8 mouse cellular contexts compared by ENCODE assay signal in genomic region chr3:95818571-95819288, GRCm38 (mm10). TPM values are rescaled to one million over a fixed set of nuclear protein-coding genes. Genes with fewer than 3 reads are reported as not detected.
DNase-seq lines count a peak whose midpoint lies in the region; ATAC-seq and TF ChIP-seq lines count a peak whose summit lies in the region.

Gene Rprd2, minus strand, starts transcription at chr3:95818863.

- intact Hi-C loops in heart, postnatal 36 days (cut with DNase I): loop anchor here (2.0 kb wide), 1 partner anchor 36 kb away; the partner anchor contains the start of gene Prpf3

- peak within 1 kb of the TSS; percentile 70 to 87 for H3K4me3 ChIP-seq in ES-E14 (ENCODE audit: insufficient read depth in 1 of 2, low read depth in 1 of 2, low read length in 2 of 2, poor library complexity in 1 of 2, severe bottlenecking in 1 of 2)
- peak within 1 kb of the TSS; percentile 85 for H3K4me3 ChIP-seq in forebrain, embryonic 16.5 days (replicated peaks; ENCODE audit: low read length)
- H3K4me3 ChIP-seq in lung, embryonic 15.5 days: peak within 1 kb of the TSS; percentile 87

- peak within 1 kb of the TSS; percentile 96 for H3K9ac ChIP-seq in ES-E14 (ENCODE audit: insufficient read depth, low read depth, low read length, poor library complexity, severe bottlenecking)
- peak within 1 kb of the TSS; percentile 97 for H3K9ac ChIP-seq in forebrain, embryonic 16.5 days (replicated peaks; ENCODE audit: low read depth, low read length)
- peak within 1 kb of the TSS; percentile 97 for H3K9ac ChIP-seq in lung, embryonic 15.5 days

- under 1% methylated on average over 58 of the region's 60 CpGs for WGBS in forebrain, embryonic 16.5 days
- under 1% methylated on average over 54 of the region's 60 CpGs for WGBS in lung, embryonic 15.5 days

- H3K27me3 ChIP-seq in forebrain, embryonic 16.5 days (replicated peaks; ENCODE audit: control insufficient read depth, insufficient read depth, low read length): no peaks in the 10 kb centered on the region
- H3K27me3 ChIP-seq in lung, embryonic 15.5 days: no peaks in the 10 kb centered on the region

- peak within 1 kb of the TSS; percentile 97 for H3K27ac ChIP-seq in ES-E14 (ENCODE audit: insufficient read depth, low read depth, low read length, poor library complexity, severe bottlenecking)
- H3K27ac ChIP-seq in forebrain, embryonic 16.5 days (ENCODE audit: low read length): peak within 1 kb of the TSS; percentile 100
- peak within 1 kb of the TSS; percentile 100 for H3K27ac ChIP-seq in lung, embryonic 15.5 days

- peak within 1 kb of the TSS; percentile 58 for H3K4me2 ChIP-seq in forebrain, embryonic 16.5 days (ENCODE audit: low read length)
- H3K4me2 ChIP-seq in lung, embryonic 15.5 days: peak within 1 kb of the TSS; percentile 70

- H3K36me3 ChIP-seq in ES-E14 (ENCODE audit: control insufficient read depth, insufficient read depth, low read length, poor library complexity, severe bottlenecking): no peaks in the 10 kb centered on the region
- H3K36me3 ChIP-seq in forebrain, embryonic 16.5 days (ENCODE audit: control insufficient read depth, insufficient read depth): no peaks in the 10 kb centered on the region
- H3K36me3 ChIP-seq in lung, embryonic 15.5 days: no peaks in the 10 kb centered on the region

- H3K9me3 ChIP-seq in ES-E14 (ENCODE audit: control insufficient read depth, insufficient read depth, low read depth, low read length): no peaks in the 10 kb centered on the region
- H3K9me3 ChIP-seq in forebrain, embryonic 16.5 days (ENCODE audit: control insufficient read depth, low read length): no peaks in the 10 kb centered on the region
- H3K9me3 ChIP-seq in lung, embryonic 15.5 days: no peaks in the 10 kb centered on the region

- peak; percentile 48 for DNase-seq in ES-E14 (ENCODE audit: low read depth, low spot score)
- peak; percentile 83 for DNase-seq in cerebellum, adult 11-12 months
- DNase-seq in heart, postnatal 36 days: peak; percentile 80 to 87
- DNase-seq in layer of hippocampus, adult 8-10 months (ENCODE audit: low spot score in 2 of 2): peak; percentile 61 to 74
- DNase-seq in ovary, adult 18-20 months (ENCODE audit: low spot score): peak; percentile 74
- peak; percentile 71 for DNase-seq in thymus, postnatal 0 days (ENCODE audit: low spot score)

- in situ Hi-C loops in ES-E14 (cut with MboI; ENCODE audit: low sequenced_read_pairs in 2 of 2, unreplicated experiment in 2 of 2): no loop called here

- ATAC-seq in forebrain, embryonic 16.5 days: peak; percentile 58
- ATAC-seq in lung, embryonic 15.5 days (ENCODE audit: borderline replicate concordance, extremely low read depth, low FRiP score, low TSS enrichment): peak; percentile 55

- peaks cover 0 to 3% of the 10 kb centered on the region in 2 experiments; a peak in 1 of 4 replicates for H3K4me1 ChIP-seq in ES-E14 (ENCODE audit: control insufficient read depth in 2 of 2, insufficient read depth in 2 of 2, low read length in 2 of 2, poor library complexity in 1 of 2)
- peaks cover 23% of the 10 kb centered on the region for H3K4me1 ChIP-seq in forebrain, embryonic 16.5 days (replicated peaks; ENCODE audit: control insufficient read depth, insufficient read depth, low read length)
- H3K4me1 ChIP-seq in lung, embryonic 15.5 days: peaks cover 9% of the 10 kb centered on the region

TF ChIP-seq in ES-E14, 5 proteins besides CTCF, POLR2A, EP300 and RAD21:
- peak; percentile 99 for TF ChIP-seq ZNF384 (IDR thresholded peaks at IDR 0.05; ENCODE audit: low read depth, low read length)
- TF ChIP-seq ZC3H11A (IDR thresholded peaks at IDR 0.05; ENCODE audit: borderline replicate concordance, low read depth, low read length): no peak
- peak; percentile 18; the same call in 1 of the 2 replicates for TF ChIP-seq MAFK (IDR thresholded peaks at IDR 0.05; ENCODE audit: insufficient read depth, low read depth, low read length)

RNA-seq across cellular contexts. Expression of gene Rprd2, which starts in this region (rescaled TPM):
- 14.9 and 16.2 TPM in 2 replicates for total RNA-seq in ES-E14 (2012; rRNA removed)
- polyA plus RNA-seq in forebrain, embryonic 16.5 days (2015; fragmentation: Nextera tagmentation; extraction: Ambion mirVana): 23.5 and 29.0 TPM in 2 replicates
- 10 to 100 TPM; 41.9 to 43.8 TPM for total RNA-seq in heart, postnatal 36 days (2021)
- total RNA-seq in layer of hippocampus, adult 8-10 months (2022): 10 to 100 TPM; 62.4 to 73.3 (median 71.2) TPM
- 20.5 and 21.3 TPM in 2 replicates for polyA plus RNA-seq in lung, embryonic 15.5 days (2015; fragmentation: Nextera tagmentation; extraction: Ambion mirVana)
- polyA plus RNA-seq in thymus, postnatal 0 days (2015; fragmentation: Nextera tagmentation; extraction: Ambion mirVana): 16.2 and 18.8 TPM in 2 replicates

Comparison
In these comparisons a context has a peak if more than half of its experiments do, and no peak if none do; other contexts are left out.
1. Peak in every context shown above with its lines: DNase-seq, ATAC-seq, H3K4me3 ChIP-seq and H3K27ac ChIP-seq.